Mouse (Mus musculus): ENCODE results near the gene Rpl9-ps1. TPM values are rescaled to one million over a fixed set of nuclear protein-coding genes. Genes with fewer than 3 reads are reported as not detected.

Gene Rpl9-ps1
- polyA plus RNA-seq, 1 experiment from 2014 or later = not detected

DNA sequence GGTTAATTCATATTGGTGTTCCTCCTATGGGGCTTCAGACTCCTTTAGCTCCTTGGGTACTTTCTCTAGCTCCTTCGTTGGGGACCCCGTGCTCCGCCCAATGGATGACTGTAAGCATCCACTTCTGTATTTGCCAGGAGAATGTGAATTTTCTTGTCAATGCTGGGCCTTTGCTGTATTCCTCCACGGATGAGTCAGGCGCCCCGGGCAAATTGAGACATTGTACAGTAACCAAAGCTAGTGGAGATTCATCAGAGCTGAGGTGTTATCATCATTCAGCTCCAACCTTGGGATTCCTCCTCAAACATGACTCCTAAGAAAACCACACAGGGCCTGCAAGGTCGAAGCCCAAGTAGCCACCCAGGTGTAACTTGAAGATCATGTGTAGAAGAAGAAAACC lies 47.6 kb downstream of the Rpl9-ps1 start:
- Histone ChIP-seq H3K27me3 (ENCODE audit: control insufficient read depth, insufficient read depth, low read length) (no peaks in the 10 kb centered on the region), H3K9me3 (ENCODE audit: control insufficient read depth, low read depth, low read length) (no peaks in the 10 kb centered on the region), H3K27ac (ENCODE audit: low read length) (no peak overlapping the region), H3K9ac (replicated peaks; ENCODE audit: low read depth, low read length) (no peak overlapping the region), H3K4me3 (ENCODE audit: low read depth, low read length) (no peak overlapping the region), H3K36me3 (ENCODE audit: control insufficient read depth, insufficient read depth, low read length) (no peaks in the 10 kb centered on the region), H3K4me2 (replicated peaks; ENCODE audit: low read depth, low read length) (no peak overlapping the region), H3K4me1 (ENCODE audit: control insufficient read depth, insufficient read depth, low read length) (no peaks in the 10 kb centered on the region)
- ATAC-seq (ENCODE audit: insufficient number of reproducible peaks, insufficient read depth, low FRiP score, low read depth) = no peak
- 87% methylated on average over 7 of the region's 7 CpGs for WGBS

DNA sequence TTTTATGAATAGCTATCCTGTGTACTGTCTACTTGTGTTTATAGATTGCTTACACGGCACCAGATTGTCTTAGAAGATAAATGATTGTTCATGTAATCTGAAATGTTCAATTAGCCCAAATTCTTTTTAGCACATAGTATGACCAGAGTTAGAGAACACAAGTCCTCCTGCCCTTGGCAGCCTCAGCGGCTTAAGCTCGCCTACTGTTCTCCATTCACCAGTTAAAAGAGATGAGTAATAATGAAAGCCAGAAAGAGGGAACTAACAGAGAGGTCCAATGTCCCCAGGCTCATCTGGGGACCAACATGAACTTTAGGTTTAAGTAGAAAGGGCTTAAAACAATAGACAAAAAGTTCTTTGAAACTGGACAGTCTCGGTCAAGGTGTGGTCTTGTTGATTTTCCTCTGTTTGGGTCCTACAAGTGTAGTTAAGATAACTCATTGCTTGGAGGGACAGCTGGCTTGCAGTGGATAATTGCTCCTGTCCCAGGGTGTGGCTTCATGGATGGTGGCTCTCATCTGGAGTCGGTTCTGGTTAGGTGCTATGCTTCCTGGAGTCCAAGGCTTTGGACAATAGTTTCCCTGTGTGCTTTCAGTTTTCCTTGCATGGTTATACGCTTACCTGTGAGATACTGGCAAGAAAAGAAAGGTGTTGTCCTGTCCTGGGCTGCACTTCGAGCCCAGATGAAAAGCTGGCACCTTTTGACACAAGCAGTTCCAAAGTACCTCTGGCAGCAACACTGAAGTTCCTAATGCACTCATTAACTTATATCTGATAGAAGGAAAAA lies 49.6 kb downstream of the Rpl9-ps1 start:
- no peak for ATAC-seq (ENCODE audit: insufficient number of reproducible peaks, insufficient read depth, low FRiP score, low read depth)
- Histone ChIP-seq H3K9me3 (ENCODE audit: control insufficient read depth, low read depth, low read length) (no peaks in the 10 kb centered on the region), H3K4me2 (replicated peaks; ENCODE audit: low read depth, low read length) (no peak overlapping the region), H3K27me3 (ENCODE audit: control insufficient read depth, insufficient read depth, low read length) (no peaks in the 10 kb centered on the region), H3K4me3 (ENCODE audit: low read depth, low read length) (no peak overlapping the region), H3K27ac (ENCODE audit: low read length) (no peak overlapping the region), H3K4me1 (ENCODE audit: control insufficient read depth, insufficient read depth, low read length) (no peaks in the 10 kb centered on the region), H3K9ac (replicated peaks; ENCODE audit: low read depth, low read length) (no peak overlapping the region), H3K36me3 (ENCODE audit: control insufficient read depth, insufficient read depth, low read length) (no peaks in the 10 kb centered on the region)
- 76% methylated on average over 7 of the region's 7 CpGs for WGBS

Other genes starting within 250 kb of the Rpl9-ps1 start
- 0.62 and 1.1 TPM in 2 replicates for gene Rasl10b, start 236.5 kb downstream of the Rpl9-ps1 start, polyA plus RNA-seq (2014; fragmentation: Nextera tagmentation; extraction: Ambion mirVana)
- gene Gas2l2, start 216.2 kb downstream of the Rpl9-ps1 start, polyA plus RNA-seq (2014; fragmentation: Nextera tagmentation; extraction: Ambion mirVana) = 0.10 TPM in 1 of 2 replicates, not detected in the other
- gene 1700020L24Rik, start 207.9 kb downstream of the Rpl9-ps1 start, polyA plus RNA-seq (2014; fragmentation: Nextera tagmentation; extraction: Ambion mirVana) = 1.5 TPM in 1 of 2 replicates, not detected in the other
- 1.4 and 1.9 TPM in 2 replicates for gene Mmp28, start 182.6 kb downstream of the Rpl9-ps1 start, polyA plus RNA-seq (2014; fragmentation: Nextera tagmentation; extraction: Ambion mirVana)
- gene Taf15, start 172.5 kb downstream of the Rpl9-ps1 start, polyA plus RNA-seq (2014; fragmentation: Nextera tagmentation; extraction: Ambion mirVana) = 26.8 and 27.0 TPM in 2 replicates
- not detected in 2 replicates for gene Heatr9, start 123.4 kb downstream of the Rpl9-ps1 start, polyA plus RNA-seq (2014; fragmentation: Nextera tagmentation; extraction: Ambion mirVana)
- 0.69 and 1.0 TPM in 2 replicates for gene Ccl5, start 115.1 kb downstream of the Rpl9-ps1 start, polyA plus RNA-seq (2014; fragmentation: Nextera tagmentation; extraction: Ambion mirVana)
- gene Ccl9, start 67.0 kb downstream of the Rpl9-ps1 start, polyA plus RNA-seq (2014; fragmentation: Nextera tagmentation; extraction: Ambion mirVana) = 1.9 and 4.4 TPM in 2 replicates
- gene Ccl6, start 52.5 kb downstream of the Rpl9-ps1 start, polyA plus RNA-seq (2014; fragmentation: Nextera tagmentation; extraction: Ambion mirVana) = 2.2 and 3.4 TPM in 2 replicates
- gene Ccl3, start 3.7 kb upstream of the Rpl9-ps1 start, polyA plus RNA-seq (2014; fragmentation: Nextera tagmentation; extraction: Ambion mirVana) = 0.46 TPM in 1 of 2 replicates, not detected in the other
- 0.68 TPM in 1 of 2 replicates, not detected in the other for gene Ccl4, start 17.0 kb upstream of the Rpl9-ps1 start, polyA plus RNA-seq (2014; fragmentation: Nextera tagmentation; extraction: Ambion mirVana)
- 1.2 and 2.0 TPM in 2 replicates for gene Wfdc17, start 58.4 kb upstream of the Rpl9-ps1 start, polyA plus RNA-seq (2014; fragmentation: Nextera tagmentation; extraction: Ambion mirVana)
- gene Wfdc18, start 63.4 kb upstream of the Rpl9-ps1 start, polyA plus RNA-seq (2014; fragmentation: Nextera tagmentation; extraction: Ambion mirVana) = 0.54 TPM in 1 of 2 replicates, not detected in the other
- gene Wfdc21, start 101.3 kb upstream of the Rpl9-ps1 start, polyA plus RNA-seq (2014; fragmentation: Nextera tagmentation; extraction: Ambion mirVana) = 1.6 TPM in 1 of 2 replicates, not detected in the other
- 28.7 and 29.1 TPM in 2 replicates for gene Heatr6, start 108.1 kb upstream of the Rpl9-ps1 start, polyA plus RNA-seq (2014; fragmentation: Nextera tagmentation; extraction: Ambion mirVana)
- gene Hnf1b, start 204.4 kb upstream of the Rpl9-ps1 start, polyA plus RNA-seq (2014; fragmentation: Nextera tagmentation; extraction: Ambion mirVana) = 6.4 and 8.2 TPM in 2 replicates

Data from stomach, embryonic 14.5 days (tissue).